Mouse (Mus musculus) stomach, postnatal 0 days (tissue): ENCODE data around the gene Lck. TPM values are rescaled to one million over a fixed set of nuclear protein-coding genes. Genes with fewer than 3 reads are reported as not detected.
"Not testable (repeated sequence)": the region's sequence is repeated elsewhere in the genome, so short reads cannot be mapped to it uniquely, and the experiment has no call there.

Experiments used
- ATAC-seq: fragments of 200-750 bp; cut with Nextera tagmentation; 2 replicates; pipeline ENCODE4 v1.8.0; 2017; ENCODE audit not compliant: low FRiP score, low TSS enrichment
- DNase-seq: peaks from one replicate; pipeline ENCODE4 v3.0.0-alpha.2; 2016; ENCODE audit warnings: low spot score
- H3K27ac ChIP-seq: fragments of 300-500 bp; sonication (generic); replicated peaks from 2 replicates; pipeline ENCODE4 v1.5.1; 2014; ENCODE audit warnings: mild to moderate bottlenecking, control low read depth
- H3K27me3 ChIP-seq: fragments of 300-500 bp; sonication (generic); 2 replicates; pipeline ENCODE4 v1.6.1; 2014; ENCODE audit warnings: low read length; ENCODE audit not compliant: control insufficient read depth, insufficient read depth
- H3K36me3 ChIP-seq: fragments of 300-500 bp; sonication (generic); 2 replicates; pipeline ENCODE4 v1.6.1; 2014; ENCODE audit warnings: low read length, mixed read lengths; ENCODE audit not compliant: control insufficient read depth, insufficient read depth
- H3K4me1 ChIP-seq: fragments of 300-500 bp; sonication (generic); replicated peaks from 2 replicates; pipeline ENCODE4 v1.6.1; 2014; ENCODE audit warnings: antibody characterized with exemption; ENCODE audit not compliant: control insufficient read depth, insufficient read depth
- H3K4me2 ChIP-seq: fragments of 300-500 bp; sonication (generic); replicated peaks from 2 replicates; pipeline ENCODE4 v1.6.1; 2014; ENCODE audit warnings: low read depth, mild to moderate bottlenecking, control low read depth, moderate library complexity
- H3K4me3 ChIP-seq: fragments of 300-500 bp; sonication (generic); 2 replicates; pipeline ENCODE4 v1.5.1; 2014; ENCODE audit warnings: low read depth, low read length, control low read depth
- H3K9ac ChIP-seq: fragments of 300-500 bp; sonication (generic); 2 replicates; pipeline ENCODE4 v1.6.1; 2014; ENCODE audit warnings: mild to moderate bottlenecking, low read length, control low read depth, mixed read lengths
- H3K9me3 ChIP-seq: fragments of 300-500 bp; sonication (generic); 2 replicates; pipeline ENCODE4 v1.6.1; 2016; ENCODE audit warnings: low read length; ENCODE audit not compliant: control insufficient read depth
- CTCF ChIP-seq: IDR thresholded peaks from 2 replicates; pipeline ENCODE4 v1.5.1; 2016; ENCODE audit warnings: antibody characterized with exemption, low read depth, mild to moderate bottlenecking, moderate library complexity
- EP300 ChIP-seq: optimal IDR thresholded peaks from 2 replicates; pipeline ENCODE3; 2016; ENCODE audit warnings: antibody characterized with exemption
- WGBS: fragments of 180-500 bp; shearing (Covaris S2); extraction: QIAGEN DNeasy Blood & Tissue Kit; methylation state at CpG from one replicate; pipeline ENCODE4 v1.1.7; 2014; 5-methylcytosine and 5-hydroxymethylcytosine counted together
- polyA plus RNA-seq: library from polyadenylated mRNA; unstranded; fragments of >200 nt; fragmentation: Nextera tagmentation; extraction: Ambion mirVana; gene quantifications from 2 replicates; pipeline ENCODE4 v1.2.1, GENCODE M21; 2015

Gene Lck
- polyA plus RNA-seq, 1 experiment from 2014 or later, result 1.9 TPM

DNA sequence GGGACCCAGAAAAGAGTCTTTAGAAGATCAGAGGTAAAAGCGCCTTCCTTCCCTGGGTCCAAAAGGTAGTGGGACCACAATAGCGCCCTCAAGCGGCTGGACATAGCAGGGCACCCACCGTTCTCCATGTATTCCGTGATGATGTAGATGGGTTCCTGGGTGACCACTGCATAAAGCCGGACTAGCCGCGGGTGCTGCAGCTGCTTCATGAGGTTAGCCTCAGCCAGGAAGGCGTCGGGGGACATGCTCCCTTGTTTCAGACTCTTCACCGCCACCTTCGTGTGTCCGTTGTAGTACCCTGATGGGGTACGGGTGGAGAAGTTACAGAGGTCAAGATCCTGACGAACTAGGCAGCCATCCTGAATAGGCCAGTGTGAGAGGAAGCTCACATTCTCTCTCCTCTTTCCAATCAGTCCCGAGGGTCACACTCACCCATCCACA is 18.0 kb downstream of the Lck start:
- H3K36me3 ChIP-seq, result no peaks in the 10 kb centered on the region
- H3K4me2 ChIP-seq, result peak overlapping the region; percentile 64
- no peaks in the 10 kb centered on the region for H3K27me3 ChIP-seq
- peak overlapping the region; percentile 59 for H3K9ac ChIP-seq
- no peaks in the 10 kb centered on the region; the same call in 1 of the 2 replicates for H3K4me1 ChIP-seq
- no peaks in the 10 kb centered on the region for H3K9me3 ChIP-seq
- TF ChIP-seq CTCF (peak; percentile 78), EP300 (no peak)
- ATAC-seq (peak; percentile 22; the same call in 1 of the 2 replicates), DNase-seq (peak; percentile 76)
- H3K4me3 ChIP-seq, result peak overlapping the region; percentile 39
- 0 out of 2 replicates have a peak overlapping the region, but pooled peaks have one; percentile 25 for H3K27ac ChIP-seq
- WGBS, result 6% methylated on average over 16 of the region's 16 CpGs

DNA sequence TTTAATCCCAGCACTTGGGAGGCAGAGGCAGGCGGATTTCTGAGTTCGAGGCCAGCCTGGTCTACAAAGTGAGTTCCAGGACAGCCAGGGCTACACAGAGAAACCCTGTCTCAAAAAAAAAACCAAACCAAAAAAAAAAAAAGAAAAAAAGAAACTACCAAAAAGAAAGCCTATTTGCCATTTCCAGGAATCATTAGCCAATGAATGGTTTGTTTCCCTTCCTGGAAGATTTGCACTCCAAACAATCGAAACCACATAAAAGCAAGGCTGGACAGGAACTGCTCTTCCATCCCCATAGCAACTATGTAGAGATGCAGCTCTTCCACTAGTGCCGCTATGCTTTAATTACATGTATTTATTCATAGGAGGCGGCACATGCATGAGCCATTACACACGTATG is 18.9 kb downstream of the Lck start:
- H3K9ac ChIP-seq, ATAC-seq, DNase-seq, H3K27me3 ChIP-seq, H3K4me1 ChIP-seq, H3K36me3 ChIP-seq, H3K4me2 ChIP-seq, H3K4me3 ChIP-seq, H3K27ac ChIP-seq, H3K9me3 ChIP-seq: not testable (repeated sequence)
- WGBS, result 84% methylated on average over 4 of the region's 6 CpGs

DNA sequence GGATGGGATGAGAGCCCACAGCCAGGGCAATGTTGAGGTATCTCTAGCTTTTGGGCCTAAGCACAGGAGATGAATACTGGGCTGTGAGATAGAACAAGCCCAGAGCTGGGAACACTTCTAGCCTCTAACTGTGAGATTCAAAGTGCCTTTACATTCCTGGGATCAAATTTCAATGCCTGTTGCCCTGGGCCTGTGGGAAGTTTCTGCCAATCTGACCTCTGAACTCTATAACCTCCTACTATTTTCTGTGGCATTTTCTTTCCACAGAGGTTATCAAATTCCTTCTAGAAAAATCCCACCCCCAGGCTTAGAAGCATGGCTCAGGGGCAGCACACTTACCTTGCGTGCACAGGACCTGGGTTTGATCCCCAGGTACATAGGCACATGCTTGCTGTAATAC is 23.1 kb downstream of the Lck start:
- no peak for ATAC-seq
- no peaks in the 10 kb centered on the region for H3K36me3 ChIP-seq
- no peaks in the 10 kb centered on the region for H3K9me3 ChIP-seq
- DNase-seq, result no peak
- no peak overlapping the region for H3K4me3 ChIP-seq
- H3K27me3 ChIP-seq, result no peaks in the 10 kb centered on the region
- no peak overlapping the region for H3K4me2 ChIP-seq
- 64% methylated on average over 1 of the region's 1 CpGs for WGBS
- TF ChIP-seq EP300, result no peak
- TF ChIP-seq CTCF, result no peak
- no peak overlapping the region for H3K9ac ChIP-seq
- no peaks in the 10 kb centered on the region for H3K4me1 ChIP-seq
- H3K27ac ChIP-seq, result no peak overlapping the region

DNA sequence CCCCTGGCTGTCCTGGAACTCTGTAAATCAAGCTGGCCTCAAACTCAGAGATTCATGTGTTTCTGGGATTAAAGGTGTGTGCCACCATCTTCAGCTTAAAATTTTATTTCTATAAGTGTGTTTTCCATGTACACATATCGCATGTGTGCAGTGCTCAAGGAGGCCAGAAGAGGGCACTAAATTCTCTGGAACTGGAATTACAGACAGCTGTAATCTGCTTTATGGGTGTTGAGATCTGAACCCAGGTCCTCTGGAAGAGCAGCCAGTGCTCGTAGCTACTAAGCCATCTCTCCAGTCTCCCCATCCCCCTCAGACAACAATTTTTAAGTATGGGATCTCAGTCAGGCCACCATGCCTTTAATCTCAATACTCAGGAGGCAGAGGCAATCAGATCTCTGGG is 24.1 kb downstream of the Lck start:
- no peaks in the 10 kb centered on the region for H3K9me3 ChIP-seq
- TF ChIP-seq EP300 (no peak), CTCF (peak; percentile 63)
- peak; percentile 41 for DNase-seq
- H3K4me2 ChIP-seq, result no peak overlapping the region
- WGBS, result 94% methylated on average over 2 of the region's 2 CpGs
- 0 out of 2 replicates have a peak, but pooled peaks have one; percentile 26 for ATAC-seq
- H3K27me3 ChIP-seq, result no peaks in the 10 kb centered on the region
- H3K9ac ChIP-seq, result no peak overlapping the region
- H3K4me3 ChIP-seq, result no peak overlapping the region
- H3K27ac ChIP-seq, result no peak overlapping the region
- H3K36me3 ChIP-seq, result no peaks in the 10 kb centered on the region
- no peaks in the 10 kb centered on the region for H3K4me1 ChIP-seq

DNA sequence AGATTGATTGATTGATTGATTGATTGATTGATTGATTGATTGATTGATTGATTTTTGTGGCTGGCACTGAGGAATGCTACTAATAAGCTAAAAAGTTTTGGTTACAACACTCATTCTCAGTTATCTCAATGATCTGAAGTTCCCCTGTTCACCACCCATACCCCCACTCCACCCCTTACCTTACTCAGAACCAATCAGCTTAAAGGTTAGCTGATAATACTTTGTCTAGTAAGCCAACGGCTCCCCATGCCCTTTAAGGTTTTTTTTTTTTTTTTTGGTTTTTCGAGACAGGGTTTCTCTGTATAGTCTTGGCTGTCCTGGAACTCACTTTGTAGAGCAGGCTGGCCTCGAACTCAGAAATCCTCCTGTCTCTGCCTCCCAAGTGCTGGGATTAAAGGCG is 25.8 kb downstream of the Lck start:
- 82% methylated on average over 4 of the region's 4 CpGs for WGBS
- not testable (repeated sequence) for H3K27ac ChIP-seq, H3K9me3 ChIP-seq, H3K4me1 ChIP-seq, H3K4me2 ChIP-seq, H3K27me3 ChIP-seq, H3K9ac ChIP-seq, ATAC-seq, DNase-seq, H3K36me3 ChIP-seq, H3K4me3 ChIP-seq

DNA sequence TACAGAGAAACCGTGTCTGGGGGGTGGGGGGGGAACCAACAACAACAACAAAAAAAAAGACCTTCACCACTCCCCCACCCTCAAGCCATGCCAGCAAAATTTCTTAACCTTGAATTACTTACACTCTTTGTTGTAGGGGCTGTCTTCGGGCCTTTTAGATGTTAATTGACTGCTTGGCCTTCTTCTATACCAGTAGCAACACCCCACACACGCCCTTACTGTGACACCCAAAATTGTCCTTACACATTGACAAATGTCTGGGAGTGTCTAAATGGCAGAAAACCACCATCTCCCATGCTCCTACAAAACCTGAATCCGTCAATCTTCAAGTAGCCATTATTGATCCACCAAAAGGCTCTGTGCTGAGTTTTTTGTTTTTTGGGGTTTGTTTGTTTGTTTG is 29.3 kb downstream of the Lck start:
- TF ChIP-seq CTCF, result no peak
- TF ChIP-seq EP300, result no peak
- no peak for ATAC-seq
- H3K27ac ChIP-seq, result no peak overlapping the region
- H3K9me3 ChIP-seq, result no peaks in the 10 kb centered on the region
- 82% methylated on average over 4 of the region's 4 CpGs for WGBS
- no peak overlapping the region for H3K9ac ChIP-seq
- H3K4me2 ChIP-seq, result no peak overlapping the region
- no peak for DNase-seq
- no peak overlapping the region for H3K4me3 ChIP-seq
- H3K27me3 ChIP-seq, result no peaks in the 10 kb centered on the region
- H3K36me3 ChIP-seq, result no peaks in the 10 kb centered on the region
- peaks cover 6% of the 10 kb centered on the region; the same call in 1 of the 2 replicates for H3K4me1 ChIP-seq
